Mouse (Mus musculus) midbrain, embryonic 16.5 days (tissue): ENCODE results near the gene Colgalt2. TPM values are rescaled to one million over a fixed set of nuclear protein-coding genes. Genes with fewer than 3 reads are reported as not detected.
A peak's percentile ranks its signal among the peaks of the same experiment; 100 is the strongest.

Experiments used
- ATAC-seq: fragments of 200-750 bp; cut with Nextera tagmentation; 2 replicates; pipeline ENCODE4 v1.8.0; 2017; ENCODE audit warnings: moderate TSS enrichment
- H3K27ac ChIP-seq: fragments of 300-500 bp; sonication (generic); 2 replicates; pipeline ENCODE4 v1.5.1; 2014; ENCODE audit warnings: mild to moderate bottlenecking, low read length, mixed read lengths
- H3K27me3 ChIP-seq: fragments of 300-500 bp; sonication (generic); 2 replicates; pipeline ENCODE4 v1.6.1; 2014; ENCODE audit warnings: low read depth, low read length, mixed read lengths; ENCODE audit not compliant: control insufficient read depth, insufficient read depth
- H3K36me3 ChIP-seq: fragments of 300-500 bp; sonication (generic); 2 replicates; pipeline ENCODE4 v1.6.1; 2014; ENCODE audit warnings: mild to moderate bottlenecking, low read length, moderate library complexity, mixed read lengths; ENCODE audit not compliant: control insufficient read depth, insufficient read depth
- H3K4me1 ChIP-seq: fragments of 300-500 bp; sonication (generic); 2 replicates; pipeline ENCODE4 v1.6.1; 2014; ENCODE audit warnings: mild to moderate bottlenecking, low read length, mixed read lengths; ENCODE audit not compliant: control insufficient read depth, insufficient read depth
- H3K4me2 ChIP-seq: fragments of 300-500 bp; sonication (generic); 2 replicates; pipeline ENCODE4 v1.6.1; 2014; ENCODE audit warnings: mild to moderate bottlenecking, low read length, mixed read lengths
- H3K4me3 ChIP-seq: fragments of 300-500 bp; sonication (generic); 2 replicates; pipeline ENCODE4 v1.5.1; 2014; ENCODE audit warnings: low read depth, mild to moderate bottlenecking, low read length, moderate library complexity, mixed read lengths
- H3K9ac ChIP-seq: fragments of 300-500 bp; sonication (generic); 2 replicates; pipeline ENCODE4 v1.6.1; 2014; ENCODE audit warnings: low read depth, low read length, mixed read lengths
- H3K9me3 ChIP-seq: fragments of 300-500 bp; sonication (generic); replicated peaks from 2 replicates; pipeline ENCODE4 v1.6.1; 2014; ENCODE audit warnings: mild to moderate bottlenecking, low read length, mixed read lengths; ENCODE audit not compliant: control insufficient read depth, poor library complexity, severe bottlenecking
- WGBS: fragments of 180-500 bp; shearing (Covaris S2); extraction: QIAGEN DNeasy Blood & Tissue Kit; methylation state at CpG from one replicate; pipeline ENCODE4 v1.1.7; 2014; 5-methylcytosine and 5-hydroxymethylcytosine counted together
- polyA plus RNA-seq: library from polyadenylated mRNA; unstranded; fragments of >200 nt; fragmentation: Nextera tagmentation; extraction: Ambion mirVana; gene quantifications from 2 replicates; pipeline ENCODE4 v1.2.1, GENCODE M21; 2015

Gene Colgalt2
- polyA plus RNA-seq, 1 experiment from 2014 or later: 5.1 TPM

DNA sequence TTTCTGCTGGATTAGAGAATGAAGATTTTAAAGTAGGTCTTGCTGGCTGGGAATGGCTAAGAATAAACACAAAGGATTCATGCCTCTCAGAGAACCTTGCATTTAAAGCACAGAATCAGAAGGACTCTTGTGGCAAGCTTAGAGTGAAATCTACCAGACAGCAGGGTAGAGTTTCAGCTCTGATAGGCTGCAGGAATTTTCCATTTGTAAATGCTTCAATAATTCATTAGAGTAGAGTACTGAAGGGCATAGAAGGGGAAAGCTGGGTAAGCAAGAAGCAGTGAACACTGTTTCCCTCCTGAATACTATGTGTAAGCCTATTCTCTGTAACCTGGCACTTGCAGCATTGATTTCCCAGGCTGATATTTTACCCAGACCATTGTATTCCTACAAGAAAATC lies 10.4 kb upstream of the Colgalt2 start:
- H3K4me2 ChIP-seq: no peak overlapping the region
- no peak overlapping the region for H3K27ac ChIP-seq
- H3K27me3 ChIP-seq: no peaks in the 10 kb centered on the region
- peaks cover 6% of the 10 kb centered on the region; the same call in 1 of the 2 replicates for H3K4me1 ChIP-seq
- H3K36me3 ChIP-seq: no peaks in the 10 kb centered on the region
- no peak overlapping the region for H3K4me3 ChIP-seq
- H3K9ac ChIP-seq: no peak overlapping the region
- 0 out of 2 replicates have a peak, but pooled peaks cover 2% of the 10 kb centered on the region for H3K9me3 ChIP-seq
- ATAC-seq: peak; percentile 33; the same call in 1 of the 2 replicates

DNA sequence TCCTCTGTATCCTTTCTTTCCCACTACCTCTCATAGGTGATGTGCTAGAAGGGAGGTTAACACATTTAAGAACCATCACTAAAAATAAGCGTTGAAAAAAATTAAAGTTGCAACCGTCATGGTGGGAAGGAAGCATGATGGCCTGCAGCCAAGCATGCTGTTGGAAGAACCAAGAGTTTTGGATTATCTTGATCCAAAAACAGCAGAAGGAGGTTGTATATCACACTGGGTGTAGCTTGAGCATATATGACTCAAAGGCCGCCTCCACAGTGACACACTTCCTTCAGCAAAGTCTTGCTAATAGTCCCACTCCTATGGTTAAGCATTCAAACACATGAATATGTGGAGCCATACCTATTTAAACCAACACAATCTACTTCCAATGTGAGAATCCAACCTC lies 5.5 kb upstream of the Colgalt2 start:
- no peak overlapping the region for H3K4me3 ChIP-seq
- no peak overlapping the region for H3K9ac ChIP-seq
- no peak overlapping the region for H3K4me2 ChIP-seq
- H3K36me3 ChIP-seq: no peaks in the 10 kb centered on the region
- H3K4me1 ChIP-seq: no peaks in the 10 kb centered on the region
- no peak overlapping the region for H3K27ac ChIP-seq
- H3K9me3 ChIP-seq: 0 out of 2 replicates have a peak, but pooled peaks cover 2% of the 10 kb centered on the region
- WGBS: 96% methylated on average over 3 of the region's 3 CpGs
- H3K27me3 ChIP-seq: no peaks in the 10 kb centered on the region; the same call in 1 of the 2 replicates
- ATAC-seq: no peak

DNA sequence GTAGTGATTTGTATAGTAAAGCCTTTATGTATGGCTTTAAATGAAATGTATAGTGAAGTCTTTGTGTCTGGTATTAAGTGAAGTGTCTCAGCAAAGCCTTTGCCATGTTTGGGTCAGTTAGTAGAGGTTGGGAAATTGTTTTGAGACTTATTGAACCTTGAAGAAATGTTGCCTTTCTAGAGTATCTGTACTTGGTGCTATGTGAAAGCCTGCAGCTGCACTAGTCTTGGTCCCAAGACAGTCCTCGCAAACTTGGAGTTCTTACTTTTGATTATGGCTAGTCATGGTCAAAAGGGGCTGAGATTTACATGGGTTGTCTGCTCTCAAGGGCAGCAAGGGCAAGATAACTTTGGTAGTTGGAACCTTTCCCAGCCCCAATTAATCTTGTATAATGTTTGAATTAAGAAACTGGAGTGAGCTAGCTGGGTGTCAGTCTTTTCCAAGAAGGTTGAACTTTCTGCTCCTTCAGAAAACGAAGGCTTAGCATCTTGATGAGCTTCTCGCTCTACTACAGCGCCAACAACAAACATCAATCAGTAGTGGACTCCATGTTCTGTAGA lies 4.6 kb upstream of the Colgalt2 start:
- H3K4me3 ChIP-seq: no peak overlapping the region
- no peak overlapping the region for H3K9ac ChIP-seq
- H3K27ac ChIP-seq: no peak overlapping the region
- no peak for ATAC-seq
- WGBS: 88% methylated on average over 4 of the region's 4 CpGs
- no peak overlapping the region for H3K4me2 ChIP-seq
- H3K4me1 ChIP-seq: peaks cover 3% of the 10 kb centered on the region; the same call in 1 of the 2 replicates
- H3K36me3 ChIP-seq: no peaks in the 10 kb centered on the region
- H3K9me3 ChIP-seq: 0 out of 2 replicates have a peak, but pooled peaks cover 2% of the 10 kb centered on the region
- no peaks in the 10 kb centered on the region; the same call in 1 of the 2 replicates for H3K27me3 ChIP-seq

DNA sequence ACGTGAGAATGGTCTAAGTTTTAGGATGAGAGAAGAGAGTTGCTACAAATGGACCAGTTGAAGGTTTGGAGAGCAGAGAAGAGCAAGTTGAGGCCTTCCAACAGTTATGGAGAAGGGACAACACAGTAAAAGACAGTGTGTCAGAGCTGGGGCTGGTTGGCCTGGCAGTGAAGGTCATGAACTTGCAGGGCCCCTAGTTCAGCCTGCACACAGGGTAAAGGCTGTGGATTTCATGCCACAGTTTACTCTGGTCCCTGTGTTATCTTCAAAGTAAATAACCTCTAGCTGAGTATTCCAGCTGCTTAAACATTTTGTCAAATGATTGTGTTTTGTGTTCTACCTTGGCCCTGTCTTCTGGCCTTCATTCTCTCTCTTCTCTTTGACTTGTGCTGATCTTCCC lies 922 bp upstream of the Colgalt2 start:
- no peak for ATAC-seq
- no peaks in the 10 kb centered on the region for H3K36me3 ChIP-seq
- WGBS: 69% methylated on average over 1 of the region's 1 CpGs
- H3K4me3 ChIP-seq: no peak overlapping the region
- peaks cover 3% of the 10 kb centered on the region for H3K27me3 ChIP-seq
- H3K4me1 ChIP-seq: peaks cover 5% of the 10 kb centered on the region; the same call in 1 of the 2 replicates
- H3K27ac ChIP-seq: no peak overlapping the region
- H3K4me2 ChIP-seq: no peak overlapping the region
- no peak overlapping the region for H3K9ac ChIP-seq
- H3K9me3 ChIP-seq: no peaks in the 10 kb centered on the region

DNA sequence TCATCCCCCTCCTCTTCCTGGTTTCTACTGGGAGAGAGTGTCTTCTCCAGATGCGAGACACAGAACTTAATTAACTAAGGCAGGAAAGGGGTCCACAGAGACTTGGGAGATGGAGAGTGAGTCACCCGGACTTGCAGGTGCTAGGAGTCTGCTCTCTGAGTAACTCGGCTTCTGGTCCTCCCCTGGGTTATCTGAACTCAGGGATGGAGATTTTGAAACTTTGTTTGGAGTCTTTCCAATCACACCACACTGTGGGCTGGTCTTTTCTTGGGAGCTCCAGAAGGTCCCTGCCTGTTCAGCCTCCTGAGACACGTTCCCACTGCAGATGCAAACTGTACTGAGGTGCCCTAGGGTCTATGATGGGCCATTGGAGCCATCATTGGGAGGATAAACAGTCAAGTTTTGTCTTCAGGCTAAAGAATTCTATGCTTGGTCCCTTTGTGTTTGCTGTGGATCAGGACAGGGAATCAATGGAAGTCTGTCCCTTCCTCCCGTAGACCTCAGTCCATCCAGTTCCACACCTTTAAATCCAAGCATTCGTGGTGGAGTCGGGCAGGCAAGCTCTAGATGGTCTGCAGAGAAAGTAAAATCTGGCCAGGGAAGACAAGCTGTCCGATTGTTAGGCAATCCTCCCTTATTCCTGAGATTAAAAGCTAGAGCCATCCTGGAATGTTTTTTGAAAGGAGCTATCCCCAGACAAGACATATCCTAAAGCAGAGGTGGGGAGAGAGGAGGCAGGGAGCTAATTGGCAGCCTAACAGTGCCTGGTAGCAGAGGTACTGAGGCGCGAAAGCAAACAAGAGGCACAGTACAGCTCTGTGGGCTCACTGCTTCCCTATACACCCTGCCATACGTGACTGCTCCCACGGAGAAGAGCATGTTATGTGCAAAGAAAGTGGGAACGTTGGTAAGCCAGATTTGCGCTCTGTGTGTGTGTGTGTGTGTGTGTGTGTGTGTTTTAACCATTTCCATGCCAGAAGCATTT lies 1.2 kb downstream of the Colgalt2 start:
- no peaks in the 10 kb centered on the region for H3K9me3 ChIP-seq
- peaks cover 5% of the 10 kb centered on the region; the same call in 1 of the 2 replicates for H3K4me1 ChIP-seq
- peak overlapping the region; percentile 69 for H3K9ac ChIP-seq
- peak overlapping the region; percentile 84 for H3K4me2 ChIP-seq
- peaks cover 3% of the 10 kb centered on the region for H3K27me3 ChIP-seq
- peak; percentile 66; the same call in 1 of the 2 replicates for ATAC-seq
- peak overlapping the region; percentile 84 for H3K4me3 ChIP-seq
- H3K27ac ChIP-seq: peak overlapping the region; percentile 10; the same call in 1 of the 2 replicates
- no peaks in the 10 kb centered on the region for H3K36me3 ChIP-seq
- WGBS: 11% methylated on average over 14 of the region's 14 CpGs

DNA sequence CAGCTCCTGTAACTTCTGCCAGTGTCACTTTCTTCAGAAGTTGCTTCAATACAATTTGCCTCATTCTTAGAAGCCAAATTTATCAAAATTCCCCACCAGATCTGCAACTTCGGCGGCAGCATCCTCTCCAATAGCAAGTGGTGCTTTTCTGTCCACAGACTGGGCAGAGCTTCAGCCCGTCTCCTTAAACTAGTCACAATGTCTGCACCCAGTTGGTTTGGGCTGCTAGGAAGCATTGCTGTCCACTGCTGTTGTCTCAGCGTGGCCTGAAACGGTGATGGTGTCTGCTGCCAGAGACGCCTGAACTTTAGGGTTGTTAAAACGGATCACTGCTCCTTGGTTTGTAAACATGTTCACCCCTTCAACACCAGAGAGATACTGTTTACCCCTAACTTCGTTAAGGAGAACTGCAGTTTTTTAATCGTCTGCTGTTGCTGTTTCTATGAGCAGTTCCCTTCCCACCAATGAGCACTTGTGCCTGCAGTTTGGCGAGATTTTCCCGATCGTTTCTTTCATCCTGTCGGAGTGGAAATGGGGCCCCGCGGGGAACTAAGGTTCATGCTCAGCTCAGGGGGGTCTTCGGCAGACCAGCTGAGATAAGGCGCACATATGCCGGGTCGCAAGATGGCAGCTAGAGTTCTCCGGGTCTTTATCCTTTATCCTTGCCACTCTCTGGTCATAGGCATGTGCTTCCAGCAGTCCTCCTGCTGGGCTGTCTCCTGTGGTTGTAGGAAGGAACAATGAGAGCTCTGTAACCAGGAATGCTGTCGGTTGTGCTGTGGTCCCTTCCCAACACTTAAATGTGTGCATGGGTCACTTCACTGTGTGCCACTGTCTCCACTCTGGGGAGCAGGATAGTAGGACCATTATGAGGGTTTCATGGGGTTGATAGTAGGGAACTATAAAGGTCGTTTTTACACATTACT lies 7.7 kb downstream of the Colgalt2 start:
- 44% methylated on average over 22 of the region's 22 CpGs for WGBS
- Histone ChIP-seq H3K4me2 (peak overlapping the region; percentile 36), H3K9ac (no peak overlapping the region), H3K4me3 (0 out of 2 replicates have a peak overlapping the region, but pooled peaks have one; percentile 8), H3K4me1 (0 out of 2 replicates have a peak, but pooled peaks cover 3% of the 10 kb centered on the region), H3K9me3 (no peaks in the 10 kb centered on the region; the same call in 1 of the 2 replicates), H3K36me3 (no peaks in the 10 kb centered on the region), H3K27ac (no peak overlapping the region), H3K27me3 (no peaks in the 10 kb centered on the region; the same call in 1 of the 2 replicates)
- no peak for ATAC-seq

DNA sequence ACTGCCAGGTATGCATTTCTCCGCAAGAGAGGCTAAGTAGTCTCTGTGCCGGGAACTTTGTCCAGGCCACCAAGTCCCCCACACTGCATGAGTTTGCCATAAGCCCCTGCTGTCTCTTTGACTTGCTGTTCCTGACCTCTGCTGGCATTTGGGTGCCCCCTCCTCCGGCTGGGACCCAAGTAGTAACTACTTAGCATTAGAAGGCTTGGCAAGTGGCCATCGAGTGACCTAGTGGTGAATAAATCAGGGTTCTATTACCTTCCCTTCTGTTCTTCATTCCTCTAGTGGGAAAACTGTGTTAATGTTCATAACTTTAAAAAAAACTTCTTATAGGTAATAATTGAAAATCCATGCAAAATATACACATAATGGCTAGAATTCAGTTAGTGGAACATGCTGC lies 9.7 kb downstream of the Colgalt2 start:
- WGBS: 85% methylated on average over 4 of the region's 4 CpGs
- Histone ChIP-seq H3K4me2 (no peak overlapping the region), H3K4me3 (no peak overlapping the region), H3K27ac (no peak overlapping the region), H3K9me3 (no peaks in the 10 kb centered on the region; the same call in 1 of the 2 replicates), H3K9ac (no peak overlapping the region), H3K4me1 (0 out of 2 replicates have a peak, but pooled peaks cover 3% of the 10 kb centered on the region), H3K36me3 (no peaks in the 10 kb centered on the region), H3K27me3 (no peaks in the 10 kb centered on the region)
- ATAC-seq: no peak

DNA sequence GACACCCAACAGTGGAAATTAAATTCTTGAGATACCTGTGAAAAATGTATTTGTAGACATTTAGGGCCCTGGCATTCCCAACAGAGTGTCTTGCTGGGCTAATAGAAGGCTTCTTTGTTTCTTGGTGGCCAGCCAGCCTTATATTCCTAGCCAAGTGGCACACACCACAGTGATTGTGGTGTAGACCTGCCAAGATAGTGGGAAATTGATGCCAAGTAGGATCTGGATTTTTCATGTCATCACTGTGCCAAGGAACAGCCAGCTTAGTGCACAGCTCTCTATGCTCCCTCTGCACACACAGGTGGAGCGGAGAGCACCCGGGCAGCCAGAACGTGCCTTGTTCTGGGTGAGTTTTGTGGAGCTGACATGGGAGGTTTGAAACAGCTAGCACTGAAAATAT lies 11.0 kb downstream of the Colgalt2 start:
- H3K4me3 ChIP-seq: no peak overlapping the region
- H3K9me3 ChIP-seq: no peaks in the 10 kb centered on the region; the same call in 1 of the 2 replicates
- no peak for ATAC-seq
- H3K4me2 ChIP-seq: no peak overlapping the region
- no peak overlapping the region for H3K27ac ChIP-seq
- no peaks in the 10 kb centered on the region for H3K36me3 ChIP-seq
- 85% methylated on average over 3 of the region's 3 CpGs for WGBS
- no peak overlapping the region for H3K9ac ChIP-seq
- no peaks in the 10 kb centered on the region for H3K27me3 ChIP-seq
- H3K4me1 ChIP-seq: 0 out of 2 replicates have a peak, but pooled peaks cover 3% of the 10 kb centered on the region
